ENCODE assay signal across 7 mouse cellular contexts in genomic region chr3:121426621-121427519, GRCm38 (mm10). TPM values are rescaled to one million over a fixed set of nuclear protein-coding genes. Genes with fewer than 3 reads are reported as not detected.
A peak's percentile ranks its signal among the peaks of the same experiment; 100 is the strongest.
DNase-seq lines count a peak whose midpoint lies in the region; ATAC-seq and TF ChIP-seq lines count a peak whose summit lies in the region.

No protein-coding gene starts in this region.

- under 1% methylated on average over 93 of the region's 93 CpGs for WGBS in embryonic facial prominence, embryonic 10.5 days
- under 1% methylated on average over 86 of the region's 93 CpGs for WGBS in intestine, postnatal 0 days
- under 1% methylated on average over 83 of the region's 93 CpGs for WGBS in limb, embryonic 11.5 days
- under 1% methylated on average over 93 of the region's 93 CpGs for WGBS in midbrain, embryonic 13.5 days

- TF ChIP-seq CTCF in intestine, postnatal 0 days (IDR thresholded peaks at IDR 0.05; ENCODE audit: low read depth), result peak; percentile 67

- H3K9ac ChIP-seq in intestine, postnatal 0 days (ENCODE audit: low read depth, low read length), result peak overlapping the region; percentile 76
- peak overlapping the region; percentile 94 for H3K9ac ChIP-seq in limb, embryonic 11.5 days (ENCODE audit: low read length)
- peak overlapping the region; percentile 99 for H3K9ac ChIP-seq in midbrain, embryonic 13.5 days (replicated peaks)

- no peaks in the 10 kb centered on the region for H3K9me3 ChIP-seq in embryonic facial prominence, embryonic 10.5 days
- no peaks in the 10 kb centered on the region for H3K9me3 ChIP-seq in intestine, postnatal 0 days (ENCODE audit: control insufficient read depth)
- H3K9me3 ChIP-seq in limb, embryonic 11.5 days (ENCODE audit: control insufficient read depth, low read length), result no peaks in the 10 kb centered on the region
- H3K9me3 ChIP-seq in midbrain, embryonic 13.5 days, result no peaks in the 10 kb centered on the region

- DNase-seq in adrenal gland, postnatal 25 days, result peak; percentile 86
- peak; percentile 90 for DNase-seq in embryonic facial prominence, embryonic 10.5 days (ENCODE audit: low spot score)
- DNase-seq in gastrocnemius, postnatal 4 days (ENCODE audit: low spot score in 2 of 2), result peak; percentile 73 to 81
- peak; percentile 87 for DNase-seq in limb, embryonic 11.5 days (ENCODE audit: low spot score)
- peak; percentile 70 to 83 for DNase-seq in spleen, adult 18-20 months

- peak; percentile 52 for ATAC-seq in intestine, postnatal 0 days
- ATAC-seq in limb, embryonic 11.5 days (ENCODE audit: insufficient number of reproducible peaks, low FRiP score, low TSS enrichment, low read depth), result peak; percentile 72
- peak; percentile 57 for ATAC-seq in midbrain, embryonic 13.5 days

- H3K4me1 ChIP-seq in embryonic facial prominence, embryonic 10.5 days, result peaks cover 49% of the 10 kb centered on the region
- H3K4me1 ChIP-seq in intestine, postnatal 0 days (replicated peaks; ENCODE audit: control insufficient read depth, insufficient read depth, low read length), result no peaks in the 10 kb centered on the region
- H3K4me1 ChIP-seq in limb, embryonic 11.5 days (ENCODE audit: control insufficient read depth, insufficient read depth, low read length), result peaks cover 9% of the 10 kb centered on the region
- peaks cover 44% of the 10 kb centered on the region for H3K4me1 ChIP-seq in midbrain, embryonic 13.5 days (replicated peaks)

- peaks cover 16% of the 10 kb centered on the region for H3K27me3 ChIP-seq in embryonic facial prominence, embryonic 10.5 days (replicated peaks; ENCODE audit: low read depth, poor library complexity, severe bottlenecking)
- H3K27me3 ChIP-seq in intestine, postnatal 0 days (replicated peaks; ENCODE audit: control insufficient read depth, insufficient read depth, low read length), result peaks cover 16% of the 10 kb centered on the region; the same call in 1 of the 2 replicates
- no peaks in the 10 kb centered on the region for H3K27me3 ChIP-seq in limb, embryonic 11.5 days (ENCODE audit: control insufficient read depth, insufficient read depth, low read length)
- peaks cover 9% of the 10 kb centered on the region for H3K27me3 ChIP-seq in midbrain, embryonic 13.5 days

- peaks cover 15% of the 10 kb centered on the region; the same call in 1 of the 2 replicates for H3K36me3 ChIP-seq in embryonic facial prominence, embryonic 10.5 days (replicated peaks)
- H3K36me3 ChIP-seq in intestine, postnatal 0 days (ENCODE audit: control insufficient read depth, insufficient read depth), result no peaks in the 10 kb centered on the region
- H3K36me3 ChIP-seq in limb, embryonic 11.5 days (ENCODE audit: control insufficient read depth, insufficient read depth, low read length), result no peaks in the 10 kb centered on the region
- H3K36me3 ChIP-seq in midbrain, embryonic 13.5 days, result no peaks in the 10 kb centered on the region

- peak overlapping the region; percentile 80 for H3K4me2 ChIP-seq in intestine, postnatal 0 days (replicated peaks; ENCODE audit: low read depth)
- peak overlapping the region; percentile 79 for H3K4me2 ChIP-seq in limb, embryonic 11.5 days (ENCODE audit: low read depth, severe bottlenecking)
- H3K4me2 ChIP-seq in midbrain, embryonic 13.5 days (replicated peaks), result peak overlapping the region; percentile 75

- peak overlapping the region; percentile 89 for H3K4me3 ChIP-seq in embryonic facial prominence, embryonic 10.5 days
- peak overlapping the region; percentile 70 for H3K4me3 ChIP-seq in intestine, postnatal 0 days (ENCODE audit: low read depth, low read length)
- peak overlapping the region; percentile 79 for H3K4me3 ChIP-seq in limb, embryonic 11.5 days (ENCODE audit: low read depth, low read length)
- H3K4me3 ChIP-seq in midbrain, embryonic 13.5 days (replicated peaks), result peak overlapping the region; percentile 95

- peak overlapping the region; percentile 99 for H3K27ac ChIP-seq in embryonic facial prominence, embryonic 10.5 days (replicated peaks)
- H3K27ac ChIP-seq in intestine, postnatal 0 days (ENCODE audit: low read depth, low read length), result peak overlapping the region; percentile 89
- H3K27ac ChIP-seq in limb, embryonic 11.5 days (replicated peaks; ENCODE audit: low read depth, low read length), result peak overlapping the region; percentile 97
- peak overlapping the region; percentile 99 for H3K27ac ChIP-seq in midbrain, embryonic 13.5 days

RNA-seq across cellular contexts. Expression of gene Cnn3, which starts 0.6 kb away (rescaled TPM):
- 220 and 297 TPM in 2 replicates for total RNA-seq in adrenal gland, postnatal 25 days (2021)
- 864 and 874 TPM in 2 replicates for polyA plus RNA-seq in embryonic facial prominence, embryonic 10.5 days (2016; fragmentation: Nextera tagmentation; extraction: Ambion mirVana)
- 100 to 1,000 TPM; 194 to 214 TPM for total RNA-seq in gastrocnemius, postnatal 4 days (2021)
- polyA plus RNA-seq in intestine, postnatal 0 days (2015; fragmentation: Nextera tagmentation; extraction: Ambion mirVana), result 132 and 135 TPM in 2 replicates
- polyA plus RNA-seq in limb, embryonic 11.5 days (2014; fragmentation: Nextera tagmentation; extraction: Ambion mirVana), result 840 and 843 TPM in 2 replicates
- 703 and 728 TPM in 2 replicates for polyA plus RNA-seq in midbrain, embryonic 13.5 days (2015; fragmentation: Nextera tagmentation; extraction: Ambion mirVana)

Comparison
In these comparisons a context has a peak if more than half of its experiments do, and no peak if none do; other contexts are left out.
1. Peak in every context shown above with its lines: DNase-seq, ATAC-seq, H3K4me3 ChIP-seq and H3K27ac ChIP-seq.